Mouse (Mus musculus) E14TG2a.4 (cell line): Measurements from ENCODE around the gene Cdc42ep4.

Experiments
- CTCF ChIP-seq: conservative IDR thresholded peaks from 2 replicates; pipeline ENCODE4 v1.5.1; 2014; ENCODE audit warnings: low read length
- NANOG ChIP-seq: IDR thresholded peaks from 2 replicates; pipeline ENCODE4 v1.6.1; 2014; ENCODE audit warnings: borderline replicate concordance, low read length, mixed read lengths

GRCm38 (mm10) chr11:113687031-113687430, 64.7 kb downstream of the Cdc42ep4 start:
- TF ChIP-seq CTCF (no peak), NANOG (no peak)
